Mouse (Mus musculus): Measurements from ENCODE around the gene Scarb1. TPM values are rescaled to one million over a fixed set of nuclear protein-coding genes. Genes with fewer than 3 reads are reported as not detected.

The Scarb1 gene
- polyA plus RNA-seq, 1 experiment, result 188 TPM

GRCm38 (mm10) chr5:125323939-125324480 is 16.9 kb downstream of the Scarb1 start:
- Histone ChIP-seq H3K4me3 (ENCODE audit: control insufficient read depth, low read depth, low read length) (no peak overlapping the region), H3K27me3 (ENCODE audit: control insufficient read depth, insufficient read depth, low read length) (no peaks in the 10 kb centered on the region), H3K36me3 (ENCODE audit: control insufficient read depth, insufficient read depth, low read length) (no peaks in the 10 kb centered on the region), H3K4me1 (ENCODE audit: control insufficient read depth, insufficient read depth, low read length) (peaks cover 11% of the 10 kb centered on the region), H3K27ac (ENCODE audit: control insufficient read depth, insufficient read depth, low read depth, low read length) (no peak overlapping the region)
- TF ChIP-seq CTCF (IDR thresholded peaks at IDR 0.05; ENCODE audit: control insufficient read depth, insufficient read depth, insufficient replicate concordance, low read depth, low read length) (no peak), POLR2A (IDR thresholded peaks at IDR 0.05; ENCODE audit: control insufficient read depth, low read depth, low read length) (no peak)

DNA sequence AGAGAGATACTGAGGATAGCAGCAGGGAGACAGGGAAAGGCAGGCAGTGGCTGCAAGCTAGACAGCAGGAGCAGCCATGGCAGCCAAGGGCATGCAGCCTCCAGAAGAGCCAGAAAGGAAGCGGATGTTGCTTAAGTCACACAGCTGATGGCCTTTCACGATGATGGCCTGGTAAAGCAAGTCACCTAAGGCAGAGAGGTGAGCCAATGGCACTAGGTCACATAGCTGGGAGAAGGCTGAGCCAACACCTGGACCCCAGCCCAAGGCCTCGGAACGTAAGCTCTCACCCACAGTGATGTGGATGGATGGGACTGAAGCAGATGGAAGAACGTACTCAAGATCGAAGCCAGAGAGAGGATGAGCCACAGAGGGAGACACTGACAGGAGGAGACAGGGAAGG is 17.8 kb downstream of the Scarb1 start:
- H3K36me3 ChIP-seq (ENCODE audit: control insufficient read depth, insufficient read depth, low read length), result no peaks in the 10 kb centered on the region
- H3K4me1 ChIP-seq (ENCODE audit: control insufficient read depth, insufficient read depth, low read length), result peaks cover 10% of the 10 kb centered on the region
- no peak overlapping the region for H3K4me3 ChIP-seq (ENCODE audit: control insufficient read depth, low read depth, low read length)
- no peaks in the 10 kb centered on the region for H3K27me3 ChIP-seq (ENCODE audit: control insufficient read depth, insufficient read depth, low read length)
- TF ChIP-seq CTCF (IDR thresholded peaks at IDR 0.05; ENCODE audit: control insufficient read depth, insufficient read depth, insufficient replicate concordance, low read depth, low read length), result no peak
- TF ChIP-seq POLR2A (IDR thresholded peaks at IDR 0.05; ENCODE audit: control insufficient read depth, low read depth, low read length), result no peak
- no peak overlapping the region for H3K27ac ChIP-seq (ENCODE audit: control insufficient read depth, insufficient read depth, low read depth, low read length)

- H3K4me1 ChIP-seq (ENCODE audit: control insufficient read depth, insufficient read depth, low read length), result peaks cover 14% of the 10 kb centered on the region
- no peaks in the 10 kb centered on the region for H3K36me3 ChIP-seq (ENCODE audit: control insufficient read depth, insufficient read depth, low read length)
- TF ChIP-seq POLR2A (IDR thresholded peaks at IDR 0.05; ENCODE audit: control insufficient read depth, low read depth, low read length), result no peak
- no peak for TF ChIP-seq CTCF (IDR thresholded peaks at IDR 0.05; ENCODE audit: control insufficient read depth, insufficient read depth, insufficient replicate concordance, low read depth, low read length)
- H3K27ac ChIP-seq (ENCODE audit: control insufficient read depth, insufficient read depth, low read depth, low read length), result no peak overlapping the region
- no peaks in the 10 kb centered on the region for H3K27me3 ChIP-seq (ENCODE audit: control insufficient read depth, insufficient read depth, low read length)
- peak overlapping the region; percentile 43; the same call in 1 of the 2 replicates for H3K4me3 ChIP-seq (ENCODE audit: control insufficient read depth, low read depth, low read length)
Observed at GRCm38 (mm10) chr5:125321836-125322235, 19.1 kb downstream of the Scarb1 start.

- peaks cover 13% of the 10 kb centered on the region for H3K4me1 ChIP-seq (ENCODE audit: control insufficient read depth, insufficient read depth, low read length)
- no peaks in the 10 kb centered on the region for H3K36me3 ChIP-seq (ENCODE audit: control insufficient read depth, insufficient read depth, low read length)
- no peaks in the 10 kb centered on the region for H3K27me3 ChIP-seq (ENCODE audit: control insufficient read depth, insufficient read depth, low read length)
- no peak overlapping the region for H3K27ac ChIP-seq (ENCODE audit: control insufficient read depth, insufficient read depth, low read depth, low read length)
- TF ChIP-seq CTCF (IDR thresholded peaks at IDR 0.05; ENCODE audit: control insufficient read depth, insufficient read depth, insufficient replicate concordance, low read depth, low read length) (no peak), POLR2A (IDR thresholded peaks at IDR 0.05; ENCODE audit: control insufficient read depth, low read depth, low read length) (no peak)
- H3K4me3 ChIP-seq (ENCODE audit: control insufficient read depth, low read depth, low read length), result no peak overlapping the region
Observed at GRCm38 (mm10) chr5:125319057-125319800, 21.7 kb downstream of the Scarb1 start.

DNA sequence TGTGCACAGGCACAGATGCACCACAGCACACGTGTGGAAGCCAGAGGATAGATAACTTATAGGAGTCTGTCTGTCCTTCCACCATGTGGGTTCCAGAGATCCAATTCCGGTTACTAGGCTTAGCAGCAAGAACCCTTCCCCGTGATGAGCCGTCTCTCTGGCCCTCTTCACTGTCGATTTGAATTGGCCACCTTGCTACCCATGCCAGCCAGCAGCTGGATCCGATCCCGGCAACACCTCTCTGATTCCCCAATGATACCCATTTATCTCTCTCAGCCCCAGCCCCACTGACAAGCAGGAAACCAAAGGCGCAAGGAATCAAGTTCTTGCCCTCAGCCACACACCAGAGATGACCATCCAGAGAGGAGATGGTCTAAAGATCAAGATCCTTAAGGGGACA is 22.9 kb downstream of the Scarb1 start:
- peaks cover 11% of the 10 kb centered on the region for H3K4me1 ChIP-seq (ENCODE audit: control insufficient read depth, insufficient read depth, low read length)
- no peak overlapping the region for H3K4me3 ChIP-seq (ENCODE audit: control insufficient read depth, low read depth, low read length)
- no peaks in the 10 kb centered on the region for H3K36me3 ChIP-seq (ENCODE audit: control insufficient read depth, insufficient read depth, low read length)
- H3K27me3 ChIP-seq (ENCODE audit: control insufficient read depth, insufficient read depth, low read length), result no peaks in the 10 kb centered on the region
- no peak overlapping the region for H3K27ac ChIP-seq (ENCODE audit: control insufficient read depth, insufficient read depth, low read depth, low read length)
- TF ChIP-seq POLR2A (IDR thresholded peaks at IDR 0.05; ENCODE audit: control insufficient read depth, low read depth, low read length) (no peak), CTCF (IDR thresholded peaks at IDR 0.05; ENCODE audit: control insufficient read depth, insufficient read depth, insufficient replicate concordance, low read depth, low read length) (no peak)

- Histone ChIP-seq H3K4me1 (ENCODE audit: control insufficient read depth, insufficient read depth, low read length) (peaks cover 11% of the 10 kb centered on the region), H3K36me3 (ENCODE audit: control insufficient read depth, insufficient read depth, low read length) (no peaks in the 10 kb centered on the region), H3K27ac (ENCODE audit: control insufficient read depth, insufficient read depth, low read depth, low read length) (no peak overlapping the region; the same call in 1 of the 2 replicates), H3K27me3 (ENCODE audit: control insufficient read depth, insufficient read depth, low read length) (no peaks in the 10 kb centered on the region), H3K4me3 (ENCODE audit: control insufficient read depth, low read depth, low read length) (no peak overlapping the region)
- TF ChIP-seq POLR2A (IDR thresholded peaks at IDR 0.05; ENCODE audit: control insufficient read depth, low read depth, low read length) (no peak), CTCF (IDR thresholded peaks at IDR 0.05; ENCODE audit: control insufficient read depth, insufficient read depth, insufficient replicate concordance, low read depth, low read length) (no peak)
Observed at GRCm38 (mm10) chr5:125317296-125317695, 23.6 kb downstream of the Scarb1 start.

- TF ChIP-seq CTCF (IDR thresholded peaks at IDR 0.05; ENCODE audit: control insufficient read depth, insufficient read depth, insufficient replicate concordance, low read depth, low read length), result no peak
- no peak for TF ChIP-seq POLR2A (IDR thresholded peaks at IDR 0.05; ENCODE audit: control insufficient read depth, low read depth, low read length)
- 0 out of 2 replicates have a peak overlapping the region, but pooled peaks have one; percentile 23 for H3K27ac ChIP-seq (ENCODE audit: control insufficient read depth, insufficient read depth, low read depth, low read length)
- peaks cover 11% of the 10 kb centered on the region for H3K4me1 ChIP-seq (ENCODE audit: control insufficient read depth, insufficient read depth, low read length)
- no peaks in the 10 kb centered on the region for H3K36me3 ChIP-seq (ENCODE audit: control insufficient read depth, insufficient read depth, low read length)
- H3K27me3 ChIP-seq (ENCODE audit: control insufficient read depth, insufficient read depth, low read length), result no peaks in the 10 kb centered on the region
- no peak overlapping the region for H3K4me3 ChIP-seq (ENCODE audit: control insufficient read depth, low read depth, low read length)
Observed at GRCm38 (mm10) chr5:125316771-125317170, 24.1 kb downstream of the Scarb1 start.
